Comparison of ENCODE assay signal across 9 mouse cellular contexts in the genomic region with DNA sequence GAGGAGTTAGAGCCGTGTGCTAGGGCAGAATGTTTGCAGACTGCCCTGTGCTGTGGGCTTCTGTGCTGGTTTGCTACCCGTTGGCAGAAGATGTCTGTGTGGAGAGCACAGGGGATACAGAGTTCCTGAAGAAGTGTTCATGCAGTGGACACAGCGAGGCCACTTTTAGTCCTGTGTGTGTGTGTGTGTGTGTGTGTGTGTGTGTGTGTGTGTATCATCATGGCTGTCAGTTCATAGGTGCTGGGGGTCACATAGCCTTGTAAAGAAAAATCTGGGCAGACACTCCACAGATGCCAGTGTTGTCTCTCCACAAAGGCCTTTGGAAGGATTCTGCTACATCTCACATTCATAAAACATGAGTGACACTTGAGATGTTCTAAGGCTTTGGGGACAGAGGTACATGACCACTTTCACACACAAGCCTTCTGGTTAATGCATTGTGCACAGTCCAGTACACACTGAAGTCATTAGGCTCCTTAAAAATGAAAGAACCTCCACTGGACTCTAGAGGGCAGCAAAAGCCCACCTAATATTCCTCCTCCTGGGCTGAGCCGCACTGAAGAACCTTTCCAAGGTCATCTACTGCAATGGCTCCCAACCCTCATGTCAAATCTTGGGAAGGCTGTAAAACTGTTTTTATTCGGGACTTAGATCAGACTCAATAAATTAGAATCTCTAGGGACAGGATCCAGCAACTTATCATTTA. TPM values are rescaled to one million over a fixed set of nuclear protein-coding genes. Genes with fewer than 3 reads are reported as not detected.
A peak's percentile ranks its signal among the peaks of the same experiment; 100 is the strongest.
DNase-seq lines count a peak whose midpoint lies in the region; ATAC-seq and TF ChIP-seq lines count a peak whose summit lies in the region.
"Had no signal": no experiment of that assay in that cellular context is flagged by ENCODE, and none has a peak within 500 bp of the region (broad histone marks: within the 10 kb centered on the region; RNA-seq: fewer than 3 reads in every experiment).

No protein-coding gene starts in this region.

- H3K27me3 ChIP-seq in MEL (ENCODE audit: control insufficient read depth in 1 of 2, insufficient read depth in 2 of 2, low read length in 2 of 2) = no peaks in the 10 kb centered on the region
- no peaks in the 10 kb centered on the region for H3K27me3 ChIP-seq in liver, embryonic 16.5 days (ENCODE audit: control insufficient read depth, insufficient read depth, low read depth, low read length)
- H3K27me3 ChIP-seq in neural tube, embryonic 15.5 days (replicated peaks) = no peaks in the 10 kb centered on the region

- ATAC-seq in erythroblast, adult 5-6 weeks (replicated peaks; ENCODE audit: low FRiP score, poor library complexity, severe bottlenecking) = peak; percentile 65
- ATAC-seq in liver, embryonic 16.5 days (ENCODE audit: low read depth) = peak; percentile 45
- ATAC-seq in neural tube, embryonic 15.5 days (ENCODE audit: low FRiP score) = peak; percentile 89
- ATAC-seq in activated CD4-positive, CD25-positive, alpha-beta regulatory T cell, adult 4 months = no peak

- no peak overlapping the region for H3K4me2 ChIP-seq in liver, embryonic 16.5 days (ENCODE audit: low read depth, low read length)
- no peak overlapping the region for H3K4me2 ChIP-seq in neural tube, embryonic 15.5 days
- H3K4me2 ChIP-seq: heart, embryonic 13.5 days had no signal

- TF ChIP-seq CTCF in MEL (IDR thresholded peaks at IDR 0.05 in 2 of 3, conservative IDR thresholded peaks at IDR 0.05 in 1 of 3; ENCODE audit: control insufficient read depth in 1 of 3, insufficient read depth in 1 of 3, low read depth in 2 of 3, low read length in 3 of 3, poor library complexity in 1 of 3, severe bottlenecking in 1 of 3) = peak; percentile 40 to 70 (median 63)

- H3K4me1 ChIP-seq in MEL (ENCODE audit: control insufficient read depth in 1 of 2, insufficient read depth in 2 of 2, low read length in 2 of 2) = no peaks in the 10 kb centered on the region; a peak in 2 of 4 replicates
- H3K4me1 ChIP-seq in liver, embryonic 16.5 days (ENCODE audit: control insufficient read depth, low read depth, low read length) = peaks cover 25% of the 10 kb centered on the region
- H3K4me1 ChIP-seq in neural tube, embryonic 15.5 days = no peaks in the 10 kb centered on the region

- H3K9me3 ChIP-seq in MEL (replicated peaks; ENCODE audit: insufficient read depth, low read length) = no peaks in the 10 kb centered on the region
- no peaks in the 10 kb centered on the region for H3K9me3 ChIP-seq in liver, embryonic 16.5 days (replicated peaks; ENCODE audit: control insufficient read depth, low read length)
- H3K9me3 ChIP-seq in neural tube, embryonic 15.5 days (replicated peaks) = no peaks in the 10 kb centered on the region
- H3K9me3 ChIP-seq: heart, embryonic 13.5 days had no signal

- H3K79me2 ChIP-seq in MEL (ENCODE audit: control insufficient read depth, insufficient read depth, low read length, poor library complexity) = no peaks in the 10 kb centered on the region

- intact Hi-C loops in heart, postnatal 36 days (cut with DNase I) = loop anchor here (1.0 kb wide), 3 partner anchors 70 to 89 kb away; no protein-coding TSS in a partner anchor

- no peak overlapping the region for H3K9ac ChIP-seq in MEL (ENCODE audit: control insufficient read depth, low read depth, low read length, poor library complexity, severe bottlenecking)
- no peak overlapping the region for H3K9ac ChIP-seq in liver, embryonic 16.5 days (ENCODE audit: low read depth, low read length)
- no peak overlapping the region for H3K9ac ChIP-seq in neural tube, embryonic 15.5 days (replicated peaks)
- H3K9ac ChIP-seq: heart, embryonic 13.5 days had no signal

- no peak overlapping the region for H3K27ac ChIP-seq in MEL (ENCODE audit: control insufficient read depth, low read depth, low read length)
- H3K27ac ChIP-seq in liver, embryonic 16.5 days (ENCODE audit: low read length) = no peak overlapping the region
- H3K27ac ChIP-seq in neural tube, embryonic 15.5 days (replicated peaks) = no peak overlapping the region
- H3K27ac ChIP-seq: heart, embryonic 13.5 days had no signal

- no peak overlapping the region for H3K4me3 ChIP-seq in MEL (ENCODE audit: control insufficient read depth in 1 of 2, insufficient read depth in 1 of 2, low read depth in 2 of 2, low read length in 2 of 2)
- H3K4me3 ChIP-seq in liver, embryonic 16.5 days (ENCODE audit: low read depth, low read length) = no peak overlapping the region
- H3K4me3 ChIP-seq in neural tube, embryonic 15.5 days (replicated peaks) = no peak overlapping the region
- H3K4me3 ChIP-seq: heart, embryonic 13.5 days had no signal

- DNase-seq in MEL (ENCODE audit: low read depth, low spot score) = peak; percentile 74
- peak; percentile 91 for DNase-seq in brain, adult 2 months (ENCODE audit: low read depth, low spot score)
- DNase-seq in heart, postnatal 36 days = peak; percentile 43 to 53
- peak; percentile 63 to 69 for DNase-seq in kidney, postnatal 36 days

- TF ChIP-seq RAD21 in MEL (IDR thresholded peaks at IDR 0.05; ENCODE audit: low read depth, low read length) = peak; percentile 76

- peaks cover 0 to 5% of the 10 kb centered on the region in 2 experiments; a peak in 2 of 4 replicates for H3K36me3 ChIP-seq in MEL (ENCODE audit: control insufficient read depth in 1 of 2, insufficient read depth in 2 of 2, low read length in 2 of 2)
- H3K36me3 ChIP-seq in liver, embryonic 16.5 days (ENCODE audit: control insufficient read depth, insufficient read depth) = no peaks in the 10 kb centered on the region
- no peaks in the 10 kb centered on the region for H3K36me3 ChIP-seq in neural tube, embryonic 15.5 days
- H3K36me3 ChIP-seq: heart, embryonic 13.5 days had no signal

- 27% methylated on average over 5 of the region's 5 CpGs for WGBS in liver, embryonic 16.5 days (ENCODE audit: insufficient replicate concordance)
- WGBS in neural tube, embryonic 15.5 days = 33% methylated on average over 5 of the region's 5 CpGs

- TF ChIP-seq POLR2A in MEL (IDR thresholded peaks at IDR 0.05; ENCODE audit: control insufficient read depth in 1 of 2, insufficient read depth in 1 of 2, low read depth in 1 of 2, low read length in 2 of 2, poor library complexity in 1 of 2) = no peak

- no peak for TF ChIP-seq EP300 in MEL (IDR thresholded peaks at IDR 0.05; ENCODE audit: low read depth in 1 of 2, low read length in 2 of 2)

TF ChIP-seq in MEL, 35 proteins besides CTCF, POLR2A, EP300 and RAD21:
- TF ChIP-seq SMC3 (IDR thresholded peaks at IDR 0.05; ENCODE audit: low read depth, low read length) (peak; percentile 63), KAT2A (conservative IDR thresholded peaks at IDR 0.05; ENCODE audit: low read depth, low read length) (no peak), NELFE (IDR thresholded peaks at IDR 0.05; ENCODE audit: low read depth, low read length) (no peak), ZC3H11A (IDR thresholded peaks at IDR 0.05; ENCODE audit: low read depth, low read length) (peak; percentile 62)

RNA-seq across cellular contexts. Expression of a gene that starts 2.7 kb away (rescaled TPM):
- not detected in 2 replicates for total RNA-seq in MEL (2012; rRNA removed)
- not detected for polyA plus RNA-seq in MEL (2012; ENCODE audit: insufficient read depth in 1 of 2, insufficient read length in 2 of 2, low read depth in 1 of 2, low replicate concordance in 2 of 2, missing spikeins in 1 of 2)
- not detected in 2 replicates for total RNA-seq in erythroblast, adult 5-6 weeks (2015; ENCODE audit: low replicate concordance)
- 0.56 TPM in 1 of 2 replicates, not detected in the other for total RNA-seq in erythroblast, adult 5-6 weeks (2017; ENCODE audit: low replicate concordance)
- total RNA-seq in heart, postnatal 36 days (2021) = 1 to 10 TPM; 6.2 to 9.6 TPM
- 0.27 and 0.32 TPM in 2 replicates for polyA plus RNA-seq in liver, embryonic 16.5 days (2015; fragmentation: Nextera tagmentation; extraction: Ambion mirVana)
- 1.4 and 2.6 TPM in 2 replicates for polyA plus RNA-seq in neural tube, embryonic 15.5 days (2015; fragmentation: Nextera tagmentation; extraction: Ambion mirVana)
- not detected for polyA plus RNA-seq in activated CD4-positive, CD25-positive, alpha-beta regulatory T cell, adult 4 months (2017; shearing (Covaris generic))

RNA-seq across cellular contexts. Expression of a gene that starts 20.2 kb away (rescaled TPM):
- total RNA-seq in MEL (2012; rRNA removed) = not detected in 2 replicates
- polyA plus RNA-seq in MEL (2012; ENCODE audit: insufficient read depth in 1 of 2, insufficient read length in 2 of 2, low read depth in 1 of 2, low replicate concordance in 2 of 2, missing spikeins in 1 of 2) = under 1 TPM in 1 of 2 experiments, not detected in 1; 0.10 TPM
- not detected in 2 replicates for total RNA-seq in erythroblast, adult 5-6 weeks (2015; ENCODE audit: low replicate concordance)
- total RNA-seq in erythroblast, adult 5-6 weeks (2017; ENCODE audit: low replicate concordance) = not detected in 2 replicates
- not detected for total RNA-seq in heart, postnatal 36 days (2021)
- not detected in 2 replicates for polyA plus RNA-seq in liver, embryonic 16.5 days (2015; fragmentation: Nextera tagmentation; extraction: Ambion mirVana)
- 0.49 and 0.51 TPM in 2 replicates for polyA plus RNA-seq in neural tube, embryonic 15.5 days (2015; fragmentation: Nextera tagmentation; extraction: Ambion mirVana)
- polyA plus RNA-seq in activated CD4-positive, CD25-positive, alpha-beta regulatory T cell, adult 4 months (2017; shearing (Covaris generic)) = not detected

RNA-seq across cellular contexts. Expression of a gene that starts 23.1 kb away (rescaled TPM):
- total RNA-seq in MEL (2012; rRNA removed) = not detected in 2 replicates
- under 1 TPM in 1 of 2 experiments, not detected in 1; 0.01 TPM for polyA plus RNA-seq in MEL (2012; ENCODE audit: insufficient read depth in 1 of 2, insufficient read length in 2 of 2, low read depth in 1 of 2, low replicate concordance in 2 of 2, missing spikeins in 1 of 2)
- total RNA-seq in erythroblast, adult 5-6 weeks (2015; ENCODE audit: low replicate concordance) = 3.8 and 4.0 TPM in 2 replicates
- total RNA-seq in erythroblast, adult 5-6 weeks (2017; ENCODE audit: low replicate concordance) = 1.8 and 2.6 TPM in 2 replicates
- total RNA-seq in heart, postnatal 36 days (2021) = under 1 TPM in 1 of 2 experiments, not detected in 1; 0.08 TPM
- polyA plus RNA-seq in liver, embryonic 16.5 days (2015; fragmentation: Nextera tagmentation; extraction: Ambion mirVana) = 0.11 and 0.12 TPM in 2 replicates
- 0.08 TPM in 1 of 2 replicates, not detected in the other for polyA plus RNA-seq in neural tube, embryonic 15.5 days (2015; fragmentation: Nextera tagmentation; extraction: Ambion mirVana)
- polyA plus RNA-seq in activated CD4-positive, CD25-positive, alpha-beta regulatory T cell, adult 4 months (2017; shearing (Covaris generic)) = not detected

RNA-seq across cellular contexts. Expression of a gene that starts 39.7 kb away (rescaled TPM):
- total RNA-seq in MEL (2012; rRNA removed) = 0.07 and 0.31 TPM in 2 replicates
- polyA plus RNA-seq in MEL (2012; ENCODE audit: insufficient read depth in 1 of 2, insufficient read length in 2 of 2, low read depth in 1 of 2, low replicate concordance in 2 of 2, missing spikeins in 1 of 2) = under 1 TPM in 1 of 2 experiments, not detected in 1; 0.92 TPM
- not detected in 2 replicates for total RNA-seq in erythroblast, adult 5-6 weeks (2015; ENCODE audit: low replicate concordance)
- 1.7 and 5.8 TPM in 2 replicates for total RNA-seq in erythroblast, adult 5-6 weeks (2017; ENCODE audit: low replicate concordance)
- total RNA-seq in heart, postnatal 36 days (2021) = 1 to 10 TPM; 5.6 to 8.0 TPM
- 0.05 and 0.06 TPM in 2 replicates for polyA plus RNA-seq in liver, embryonic 16.5 days (2015; fragmentation: Nextera tagmentation; extraction: Ambion mirVana)
- polyA plus RNA-seq in neural tube, embryonic 15.5 days (2015; fragmentation: Nextera tagmentation; extraction: Ambion mirVana) = 40.2 and 46.1 TPM in 2 replicates
- polyA plus RNA-seq in activated CD4-positive, CD25-positive, alpha-beta regulatory T cell, adult 4 months (2017; shearing (Covaris generic)) = under 1 TPM in 1 of 2 experiments, not detected in 1; 0.14 TPM
